Mouse (Mus musculus) v-Abl transformed pro-B cells (cell line): ENCODE results near the gene Bahd1.

Experiments
- in situ Hi-C, 2 experiments: fragments of 400-800 bp; cut with MboI; formaldehyde crosslinking; loops; one replicate each; pipeline ENCODE4 v1.15.1; 2025; ENCODE audit not compliant: unreplicated experiment in 2 of 2

Gene Bahd1

DNA sequence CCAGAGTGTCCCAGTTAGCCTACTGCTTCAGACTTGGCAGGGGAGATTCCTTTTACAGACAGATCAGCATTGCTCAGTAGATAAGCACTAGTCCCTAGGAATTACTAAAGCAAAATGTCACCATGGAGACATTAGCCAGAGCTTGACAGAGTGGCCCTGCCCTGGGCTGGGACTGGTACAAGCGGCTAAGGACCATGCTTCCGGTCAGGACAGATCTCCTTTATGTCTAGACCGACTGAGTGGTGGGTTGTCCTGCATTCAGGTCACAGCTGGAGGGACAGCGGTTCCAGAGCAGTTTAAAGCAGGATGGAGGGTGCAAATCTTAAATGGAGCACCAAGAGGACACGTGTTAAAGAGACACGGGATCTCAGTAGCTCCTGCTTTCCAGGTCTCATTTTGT lies 25.8 kb downstream of the Bahd1 start:
- in situ Hi-C loops: no loop called here

DNA sequence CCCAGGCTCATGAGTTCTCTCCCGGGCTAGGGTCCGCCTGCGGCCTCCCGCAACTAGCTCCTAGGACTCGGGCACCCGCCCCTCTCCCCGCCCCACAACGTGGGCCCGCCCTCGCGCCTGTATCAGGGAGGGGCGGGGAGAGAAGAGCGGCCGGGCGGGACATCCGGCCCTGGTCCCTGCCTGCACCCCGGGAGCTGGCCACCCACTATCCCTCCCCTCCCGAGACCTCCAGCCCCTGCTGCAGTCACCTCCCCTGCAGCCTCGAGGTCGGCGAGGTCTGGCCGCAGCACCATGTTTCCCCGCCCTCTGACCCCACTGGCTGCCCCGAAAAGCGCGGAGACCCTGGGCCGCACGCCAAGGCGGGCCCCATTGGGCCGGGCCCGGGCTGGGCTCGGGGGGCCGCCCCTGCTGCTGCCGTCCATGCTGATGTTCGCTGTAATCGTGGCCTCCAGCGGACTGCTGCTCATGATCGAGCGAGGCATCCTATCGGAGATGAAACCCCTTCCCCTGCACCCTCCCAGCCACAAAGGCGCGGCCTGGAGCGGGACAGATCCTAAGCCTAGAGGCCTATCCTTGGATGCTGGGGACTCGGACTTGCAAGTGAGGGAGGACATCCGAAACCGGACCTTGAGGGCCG lies 26.3 kb downstream of the Bahd1 start, which contains the start of gene Chst14:
Gene Chst14 (plus strand): TSS at position 136 of the 637 bp plus-strand sequence.
- in situ Hi-C loops: no loop called here

- in situ Hi-C loops: no loop called here
Measured at GRCm38 (mm10) chr2:118926998-118927739, 27.0 kb downstream of the Bahd1 start.

GRCm38 (mm10) chr2:118941341-118941740 lies 41.2 kb downstream of the Bahd1 start:
- in situ Hi-C loops: no loop called here

GRCm38 (mm10) chr2:118943232-118943631 lies 43.1 kb downstream of the Bahd1 start:
- in situ Hi-C loops: no loop called here

GRCm38 (mm10) chr2:118948818-118949217 lies 48.6 kb downstream of the Bahd1 start:
- in situ Hi-C loops: no loop called here

- in situ Hi-C loops: no loop called here
Measured at GRCm38 (mm10) chr2:118949699-118950098, 49.5 kb downstream of the Bahd1 start.

DNA sequence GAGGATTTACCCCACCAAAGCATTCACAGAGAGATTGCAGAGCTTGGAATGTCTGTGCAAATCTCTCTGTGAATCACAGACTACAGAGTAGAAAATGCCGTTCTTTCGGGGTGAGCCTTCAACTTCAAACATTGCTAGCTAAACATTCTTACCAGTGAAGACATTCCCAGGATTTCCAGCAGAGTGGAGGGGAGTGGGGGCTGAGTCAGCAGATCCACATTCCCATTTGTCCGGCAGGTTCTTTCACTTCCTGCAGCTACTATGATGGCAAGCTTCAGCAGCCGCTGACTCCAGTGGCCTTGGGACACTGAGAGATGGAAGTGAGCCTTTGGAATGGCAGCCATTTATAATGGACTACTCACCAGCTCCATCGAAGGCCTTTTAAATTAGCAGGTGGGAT lies 56.3 kb downstream of the Bahd1 start:
- in situ Hi-C loops: no loop called here

DNA sequence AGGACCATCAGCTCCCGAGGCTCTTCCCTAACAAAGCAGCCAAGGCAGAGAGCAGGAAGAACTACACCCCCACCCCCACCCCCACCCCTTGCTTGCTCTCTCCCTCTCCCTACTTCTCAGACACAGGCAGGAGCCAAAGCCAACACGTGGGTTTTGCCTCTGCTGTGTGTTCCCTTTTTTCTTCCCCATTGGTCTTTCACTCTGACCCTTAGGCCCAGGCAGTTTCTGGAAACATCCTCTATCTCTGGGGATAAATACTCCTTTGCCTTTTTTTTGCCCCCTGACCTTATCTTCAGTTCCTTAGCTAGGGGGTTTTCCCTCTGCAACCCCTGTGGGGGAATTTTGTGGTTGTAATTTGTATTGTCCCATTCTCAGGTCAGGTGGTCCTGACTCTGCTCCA lies 59.5 kb downstream of the Bahd1 start:
- in situ Hi-C loops: no loop called here

- in situ Hi-C loops: no loop called here
Measured at GRCm38 (mm10) chr2:118960413-118960812, 60.2 kb downstream of the Bahd1 start.

DNA sequence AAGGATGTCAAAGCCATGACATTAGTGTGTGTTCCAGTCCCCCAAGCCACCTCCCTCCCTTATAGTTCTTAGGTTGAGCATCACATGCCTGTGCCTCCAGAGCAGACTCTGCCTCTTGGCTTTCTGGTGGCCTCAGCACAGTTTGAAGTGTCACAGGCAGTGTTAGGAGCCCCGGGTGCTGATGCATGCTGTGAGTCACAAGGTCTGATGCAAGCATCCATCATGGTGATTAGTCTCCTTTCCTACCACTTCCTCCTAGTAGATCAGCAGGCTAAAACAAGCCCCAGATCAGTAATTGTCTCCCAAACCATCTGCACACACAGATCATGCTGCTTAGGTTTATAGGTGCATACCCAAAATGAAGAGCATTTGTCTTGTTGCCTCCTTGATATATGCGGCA lies 61.4 kb downstream of the Bahd1 start:
- in situ Hi-C loops: no loop called here

DNA sequence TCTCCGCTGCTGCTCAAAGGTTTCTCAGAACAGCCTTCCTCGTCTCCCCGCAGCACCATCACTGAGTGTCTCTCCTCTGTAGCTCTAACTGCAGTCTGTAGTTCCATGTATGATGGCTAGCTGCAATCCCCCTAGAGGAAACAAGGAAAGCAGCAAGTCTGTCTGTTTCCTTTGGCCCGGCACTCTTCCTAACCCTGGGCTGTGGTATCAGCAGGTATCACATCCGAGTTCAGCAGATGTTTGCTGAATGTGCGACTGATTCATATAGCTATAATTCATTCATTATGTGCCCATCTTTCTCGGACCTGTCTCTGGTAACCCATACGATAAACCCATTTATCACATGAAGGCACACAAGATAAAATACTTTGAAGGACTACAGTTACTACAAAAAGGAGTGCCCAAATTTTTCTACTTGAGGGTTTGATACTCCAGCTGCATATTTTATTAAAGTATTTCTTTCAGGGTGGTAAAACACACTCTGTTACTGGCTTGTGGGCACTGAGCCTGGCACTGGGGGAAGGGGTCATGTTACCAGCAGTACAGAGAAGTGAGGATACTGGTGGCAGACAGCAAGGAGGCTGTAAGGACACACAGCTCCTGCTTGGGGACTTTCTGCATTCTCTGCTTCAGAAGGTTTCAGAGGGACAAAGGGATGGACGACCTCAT lies 63.0 kb downstream of the Bahd1 start:
- in situ Hi-C loops: no loop called here

DNA sequence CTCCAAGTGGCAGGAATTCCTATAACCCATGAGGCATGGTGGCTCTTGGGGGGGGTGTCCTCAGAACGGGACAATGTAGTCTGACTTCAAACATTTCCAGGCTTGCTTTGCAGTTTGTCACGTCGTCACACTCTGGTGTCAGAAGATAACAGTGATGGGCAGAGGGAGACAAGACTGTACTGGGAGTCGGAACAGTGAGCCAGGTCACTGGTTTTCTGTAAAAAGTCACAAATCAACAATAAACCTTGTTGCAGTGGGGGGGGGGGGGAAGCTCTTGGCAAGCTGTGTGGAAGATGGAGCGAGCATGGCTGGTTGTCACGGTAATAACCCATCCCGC lies 63.5 kb downstream of the Bahd1 start:
- in situ Hi-C loops: no loop called here

DNA sequence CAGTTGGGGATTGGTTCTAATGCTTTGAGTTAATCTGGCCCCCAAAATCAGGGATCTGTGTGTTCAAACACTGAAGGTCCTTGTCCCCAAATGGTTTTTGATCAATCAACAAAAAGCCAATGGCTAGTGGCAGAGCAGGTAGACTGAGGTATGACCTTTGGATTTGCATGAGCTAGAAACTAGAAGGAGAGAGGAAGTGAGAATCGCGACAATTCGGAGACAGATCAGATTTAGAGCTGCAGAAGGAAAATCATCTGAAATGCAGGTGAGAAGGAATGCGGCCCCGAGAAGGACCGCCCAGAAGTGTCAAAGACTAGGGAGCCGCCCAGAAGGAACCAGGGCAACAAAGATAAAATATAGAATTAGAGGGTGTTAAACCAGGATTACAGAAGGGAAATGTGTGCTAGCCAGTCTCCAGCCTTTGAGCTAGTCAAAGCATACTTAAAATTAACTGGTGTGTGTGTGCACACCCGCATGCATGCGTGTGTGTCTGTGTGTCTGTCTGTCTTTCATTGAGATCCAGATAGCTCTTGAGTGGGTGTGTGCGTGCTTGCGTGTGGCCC lies 69.5 kb downstream of the Bahd1 start:
- in situ Hi-C loops: loop anchor here (10.0 kb wide), 1 partner anchor 335 kb away; no protein-coding TSS in a partner anchor

GRCm38 (mm10) chr2:118972048-118972447 lies 71.9 kb downstream of the Bahd1 start:
- in situ Hi-C loops: loop anchor here (10.0 kb wide), 1 partner anchor 337 kb away; no protein-coding TSS in a partner anchor

- in situ Hi-C loops: loop anchor here (10.0 kb wide), 1 partner anchor 338 kb away; no protein-coding TSS in a partner anchor
Measured at GRCm38 (mm10) chr2:118972687-118973376, 72.7 kb downstream of the Bahd1 start.
